Mouse (Mus musculus) B cell, adult (primary cell): ENCODE data around the gene Gm21885. TPM values are rescaled to one million over a fixed set of nuclear protein-coding genes. Genes with fewer than 3 reads are reported as not detected.

Experiments
- total RNA-seq: library from RNA; stranded (reverse); gene quantifications from 4 replicates; pipeline ENCODE4 v1.2.4, GENCODE M21; 2023; ENCODE audit not compliant: inconsistent age

The Gm21885 gene
- total RNA-seq: not detected in 4 replicates

DNA sequence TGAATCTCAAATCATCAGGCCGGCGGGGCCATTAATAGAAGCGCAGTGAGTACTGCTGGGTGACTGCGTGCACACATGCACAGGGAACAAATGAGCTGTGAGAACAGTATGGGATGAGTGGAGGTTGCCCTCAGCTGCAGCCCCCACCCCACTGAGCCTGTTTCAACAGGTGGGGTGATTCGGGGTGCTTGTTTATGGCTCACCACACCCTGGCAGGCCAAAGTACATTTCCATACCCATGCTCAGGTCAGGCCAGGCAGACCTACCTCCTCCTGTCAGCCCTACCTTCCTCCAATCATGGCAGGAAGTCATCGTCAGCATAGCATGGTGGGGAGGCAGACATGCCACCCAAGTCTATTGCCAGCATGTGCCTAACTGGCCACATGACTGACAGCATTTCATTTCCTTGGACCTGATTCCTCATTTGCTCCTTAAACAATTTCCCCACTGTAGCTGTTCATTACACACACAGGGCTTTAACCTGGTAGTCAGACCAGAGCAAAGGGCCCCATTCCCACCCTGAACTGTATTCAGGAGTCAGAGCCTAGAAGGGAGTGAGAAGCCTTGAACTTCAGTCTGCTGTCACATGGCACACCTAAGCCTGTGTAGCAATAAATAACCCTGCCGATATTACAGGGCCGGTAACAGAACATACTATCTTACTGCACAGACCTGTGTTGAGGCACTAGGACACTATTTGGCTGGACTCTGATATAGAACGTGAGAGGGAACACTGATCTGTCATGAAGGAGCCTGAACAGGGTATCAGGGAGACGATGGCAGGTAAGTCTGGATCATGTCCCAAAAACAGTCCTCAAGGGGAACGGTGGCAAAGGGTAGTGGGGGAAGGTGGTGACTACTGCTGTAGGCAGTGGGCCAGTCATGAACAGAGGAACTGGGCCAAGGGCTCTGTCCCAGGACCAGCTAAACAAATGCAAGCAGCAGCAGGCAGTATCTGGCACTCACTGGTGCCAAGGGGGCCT lies at the start of gene Gm21885:
Gene Gm21885 (plus strand): TSS at position 675 of the 983 bp plus-strand sequence.

GRCm38 (mm10) chr11:94245955-94246788 lies 35.5 kb upstream of the Gm21885 start, which contains the start of gene Wfikkn2:
Gene Wfikkn2 (minus strand): TSS chr11:94246005.

DNA sequence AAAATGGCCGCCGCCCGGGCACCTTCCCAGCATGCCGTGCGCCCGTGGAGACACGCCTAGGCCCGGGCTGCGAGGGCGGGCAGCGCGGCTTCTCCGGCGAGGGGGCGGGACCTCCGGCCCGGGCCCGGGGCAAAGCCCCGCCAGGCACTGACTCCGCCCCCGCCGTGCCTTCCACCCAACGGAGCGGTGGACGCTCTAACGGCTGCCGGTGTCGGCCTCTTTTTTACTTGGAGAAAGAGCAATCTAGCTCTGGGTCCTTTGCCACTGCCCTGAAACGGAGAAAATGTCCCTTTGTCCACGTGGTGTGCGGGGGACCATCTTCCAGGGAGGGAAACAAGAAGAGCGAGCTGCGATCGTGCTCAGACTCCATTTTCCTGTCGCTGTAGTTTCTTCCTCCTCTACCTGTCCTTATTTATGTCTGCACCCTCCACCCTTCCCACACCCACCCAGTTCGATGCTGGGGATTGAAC lies 40.3 kb downstream of the Gm21885 start, which contains the start of gene Luc7l3:
Gene Luc7l3 (minus strand): TSS at position 58 of the 470 bp plus-strand sequence.

GRCm38 (mm10) chr11:94327693-94328643 lies 46.3 kb downstream of the Gm21885 start, which contains the start of gene Ankrd40:
Gene Ankrd40 (plus strand): TSS chr11:94328001.

Other genes with a start within 250 kb of the Gm21885 start
- gene Tob1, start 70.4 kb upstream of the Gm21885 start, total RNA-seq: 35.0 to 38.1 TPM (median 37.2 TPM) in 4 replicates
- not detected in 4 replicates for gene Wfikkn2, start 35.9 kb upstream of the Gm21885 start, total RNA-seq
- 101 to 106 TPM (median 102 TPM) in 4 replicates for gene Luc7l3, start 40.1 kb downstream of the Gm21885 start, total RNA-seq
- gene Ankrd40, start 46.1 kb downstream of the Gm21885 start, total RNA-seq: 45.7 to 63.8 TPM (median 50.6 TPM) in 4 replicates
- gene Abcc3, start 111.1 kb downstream of the Gm21885 start, total RNA-seq: 1.2 to 3.4 TPM (median 2.4 TPM) in 4 replicates
- gene Cacna1g, start 192.3 kb downstream of the Gm21885 start, total RNA-seq: not detected in 4 replicates
- not detected in 4 replicates for gene Spata20, start 204.3 kb downstream of the Gm21885 start, total RNA-seq
- not detected in 4 replicates for gene Epn3, start 218.1 kb downstream of the Gm21885 start, total RNA-seq
- 0.27 to 0.80 TPM (median 0.61 TPM) in 3 of 4 replicates, not detected in the other for gene Mycbpap, start 239.9 kb downstream of the Gm21885 start, total RNA-seq